Mouse (Mus musculus) inflammation-experienced regulatory T-cells, adult 6 months (primary cell): ENCODE measurements around the gene Rgs19. TPM values are rescaled to one million over a fixed set of nuclear protein-coding genes. Genes with fewer than 3 reads are reported as not detected.
A peak's percentile ranks its signal among the peaks of the same experiment; 100 is the strongest.

Source experiments
- ATAC-seq: one replicate; pipeline ENCODE4 v1.8.0; 2017
- polyA plus RNA-seq, 3 experiments: library from polyadenylated mRNA; unstranded; fragments of 100-300 nt; shearing (Covaris generic); gene quantifications; one replicate each; pipeline ENCODE4 v1.2.1; 2017

Rgs19 gene
- polyA plus RNA-seq, 3 experiments from 2014 or later: 154 to 182 (median 170) TPM

DNA sequence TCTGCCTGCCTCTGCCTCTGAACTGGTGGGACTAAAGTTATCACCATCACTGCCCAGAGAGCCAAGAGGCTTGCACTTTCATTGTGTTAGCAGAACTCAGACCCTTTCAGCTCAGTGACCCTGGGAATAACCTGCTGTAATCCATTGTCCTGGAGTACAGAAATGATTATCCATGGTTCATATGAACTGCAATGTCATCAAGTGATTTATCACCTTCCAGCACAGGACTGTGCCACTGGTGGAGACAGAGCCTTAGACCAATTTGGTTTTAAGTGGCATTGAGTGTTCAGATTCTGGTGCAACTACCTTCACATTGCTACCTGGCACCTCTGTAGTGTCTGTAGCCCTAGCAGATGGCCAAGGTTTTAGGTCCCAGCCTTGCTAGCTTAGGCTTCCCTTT lies 40.7 kb downstream of the Rgs19 start:
- no peak for ATAC-seq

GRCm38 (mm10) chr2:181648926-181649325 lies 44.9 kb downstream of the Rgs19 start:
- no peak for ATAC-seq

GRCm38 (mm10) chr2:181646626-181647472 lies 46.9 kb downstream of the Rgs19 start:
- ATAC-seq: no peak

- ATAC-seq: no peak
These were observed 48.1 kb downstream of the Rgs19 start for GRCm38 (mm10) chr2:181645666-181646065.

DNA sequence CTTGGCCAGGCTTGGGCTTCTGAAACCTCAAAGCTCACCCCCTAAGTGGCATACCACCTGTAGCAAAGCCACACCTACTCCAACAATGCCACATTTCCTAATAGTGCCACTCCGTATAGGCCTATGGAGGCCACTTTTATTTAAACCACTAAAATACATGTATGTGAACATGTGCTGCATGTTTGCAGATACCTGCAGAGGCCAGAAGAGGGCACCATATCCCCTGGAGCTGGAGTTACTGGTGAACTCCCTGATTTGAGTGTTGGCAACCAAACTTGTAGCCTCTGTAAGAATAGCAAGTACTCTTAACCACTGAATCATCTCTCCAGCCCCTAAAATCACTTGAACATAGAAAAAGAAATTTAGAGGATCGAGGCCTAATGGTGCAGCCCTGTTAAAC lies 49.4 kb downstream of the Rgs19 start:
- peak; percentile 32 for ATAC-seq

Other genes starting within 250 kb of the Rgs19 start
- gene Zbtb46, start 234.6 kb downstream of the Rgs19 start, polyA plus RNA-seq: 1 to 10 TPM; 3.6 to 4.3 (median 3.7) TPM
- gene Abhd16b, start 200.8 kb downstream of the Rgs19 start, polyA plus RNA-seq: not detected
- 100 to 1,000 TPM in 2 of 3 experiments, 10 to 100 TPM in 1; 89.9 to 113 (median 102) TPM for gene Tpd52l2, start 196.8 kb downstream of the Rgs19 start, polyA plus RNA-seq
- 10 to 100 TPM; 37.5 to 41.7 (median 39.3) TPM for gene Dnajc5, start 173.5 kb downstream of the Rgs19 start, polyA plus RNA-seq
- 100 to 1,000 TPM; 108 to 199 (median 172) TPM for gene Uckl1, start 109.1 kb downstream of the Rgs19 start, polyA plus RNA-seq
- 10 to 100 TPM; 57.4 to 96.0 (median 81.2) TPM for gene Prpf6, start 102.1 kb downstream of the Rgs19 start, polyA plus RNA-seq
- gene Zfp512b, start 101.2 kb downstream of the Rgs19 start, polyA plus RNA-seq: 10 to 100 TPM; 11.6 to 43.1 (median 25.3) TPM
- gene Samd10, start 94.8 kb downstream of the Rgs19 start, polyA plus RNA-seq: 10 to 100 TPM in 2 of 3 experiments, 1 to 10 TPM in 1; 9.4 to 14.3 (median 10.4) TPM
- not detected for gene Gm29797, start 36.9 kb downstream of the Rgs19 start, polyA plus RNA-seq
- gene Sox18, start 22.3 kb downstream of the Rgs19 start, polyA plus RNA-seq: not detected
- gene Tcea2, start 13.7 kb downstream of the Rgs19 start, polyA plus RNA-seq: 10 to 100 TPM in 2 of 3 experiments, 1 to 10 TPM in 1; 6.4 to 19.9 (median 17.5) TPM
- not detected for gene Lkaaear1, start 4.5 kb upstream of the Rgs19 start, polyA plus RNA-seq
- under 1 TPM in 1 of 3 experiments, not detected in 2; 0.68 TPM for gene Oprl1, start 21.0 kb upstream of the Rgs19 start, polyA plus RNA-seq
- gene Myt1, start 69.4 kb upstream of the Rgs19 start, polyA plus RNA-seq: not detected
- gene Pcmtd2, start 143.9 kb upstream of the Rgs19 start, polyA plus RNA-seq: 10 to 100 TPM; 38.0 to 64.6 (median 57.9) TPM
- 10 to 100 TPM; 54.0 to 90.7 (median 61.8) TPM for gene Polr3k, start 170.4 kb upstream of the Rgs19 start, polyA plus RNA-seq